Mouse (Mus musculus) lung, adult 18-20 months (tissue): Measurements from ENCODE around the gene Ms4a18.

ENCODE experiments used
- DNase-seq, 2 experiments: peaks; one replicate each; pipeline ENCODE4 v3.0.0; 2022; ENCODE audit warnings: mixed read lengths in 2 of 2

Ms4a18 gene

DNA sequence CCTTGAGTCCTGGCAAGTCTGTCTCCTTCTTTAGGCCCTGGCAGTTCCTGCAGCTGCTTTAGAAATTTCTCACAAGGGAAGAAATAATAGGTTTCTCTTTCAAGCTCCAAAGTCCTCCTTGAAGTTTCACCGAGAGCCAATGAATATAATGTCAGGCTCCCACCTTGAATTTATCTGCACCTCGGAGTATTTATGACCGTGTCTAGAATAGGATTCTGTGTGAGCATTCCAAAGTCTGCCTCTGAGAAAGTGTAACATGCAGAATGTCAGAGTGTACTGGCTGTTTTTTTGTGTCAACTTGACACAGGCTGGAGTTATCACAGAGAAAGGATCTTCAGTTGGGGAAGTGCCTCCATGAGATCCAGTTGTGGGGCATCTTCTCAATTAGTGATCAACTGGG is at the start of gene Ms4a18:
Gene Ms4a18 (minus strand): TSS at position 141 of the 400 bp plus-strand sequence.
- DNase-seq: no peak

DNA sequence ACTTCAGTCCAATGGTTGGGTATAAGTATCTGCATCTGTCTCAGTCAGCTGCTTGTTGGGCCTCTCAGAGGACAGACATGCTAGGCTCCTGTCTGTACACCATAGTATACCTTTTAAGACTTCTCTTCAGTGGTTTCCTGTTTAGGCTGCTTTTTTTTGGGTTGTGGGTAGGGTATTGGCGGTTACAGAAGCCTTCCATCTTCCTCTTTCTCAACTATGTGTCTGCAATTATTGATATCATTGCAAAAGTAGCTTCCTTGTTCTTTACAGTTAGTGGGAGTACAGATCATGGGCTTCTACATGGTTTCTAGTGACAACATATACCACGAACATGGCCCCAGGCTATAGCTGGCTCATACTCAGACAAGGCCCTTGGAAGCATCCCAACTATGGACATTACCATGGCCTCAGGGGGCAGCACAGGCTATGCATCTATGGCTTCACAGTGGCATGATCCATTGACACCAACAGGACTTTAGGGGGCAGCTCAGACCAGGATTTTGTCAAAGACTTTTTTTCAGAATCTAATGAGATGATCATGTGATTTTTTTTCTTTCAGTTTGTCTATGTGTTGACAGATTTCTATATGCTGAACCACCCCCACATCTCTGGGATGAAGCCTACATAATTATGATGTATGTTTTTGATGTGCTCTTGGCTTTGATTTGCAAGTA is 47.5 kb upstream of the Ms4a18 start:
- DNase-seq: peak in 1 of 2 experiments; percentile 30

DNA sequence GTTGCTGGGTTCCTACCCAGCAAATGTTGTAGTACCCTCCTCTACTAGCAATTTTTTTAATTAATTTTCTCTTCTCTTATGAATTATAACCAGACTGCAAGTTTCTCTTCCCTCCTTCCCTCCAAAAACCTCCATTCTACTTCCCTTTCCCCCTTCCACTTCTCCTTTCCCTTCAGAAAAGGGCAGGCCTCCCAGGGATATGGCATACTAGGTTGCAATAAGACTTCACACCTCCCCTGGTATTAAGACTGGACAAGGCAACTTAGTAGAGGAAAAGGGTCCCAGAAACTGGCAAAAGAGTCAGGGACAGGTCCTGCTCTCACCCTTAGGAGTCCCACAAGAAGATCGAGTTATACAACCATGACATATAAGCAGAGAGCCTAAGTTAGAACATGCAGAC is 43.1 kb upstream of the Ms4a18 start:
- DNase-seq: no peak

DNA sequence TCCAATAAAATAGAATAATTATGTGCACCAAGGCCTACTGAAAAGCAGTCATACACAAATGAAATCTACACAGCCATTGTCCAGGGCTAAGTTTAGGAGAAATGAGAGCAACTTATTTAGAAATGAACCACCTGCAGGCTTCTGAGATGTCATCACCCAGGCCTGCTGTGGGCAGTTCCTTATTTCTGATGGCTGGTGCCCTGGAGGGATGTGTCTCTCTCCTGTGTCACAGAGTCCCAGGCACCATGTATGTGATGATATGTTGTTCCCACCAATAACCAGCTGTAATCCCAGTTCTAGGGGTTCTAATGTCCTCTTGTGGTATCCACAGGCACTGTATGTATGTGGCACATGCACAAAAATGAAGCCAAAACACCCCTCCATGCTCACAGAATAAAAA is 42.1 kb upstream of the Ms4a18 start:
- no peak for DNase-seq

DNA sequence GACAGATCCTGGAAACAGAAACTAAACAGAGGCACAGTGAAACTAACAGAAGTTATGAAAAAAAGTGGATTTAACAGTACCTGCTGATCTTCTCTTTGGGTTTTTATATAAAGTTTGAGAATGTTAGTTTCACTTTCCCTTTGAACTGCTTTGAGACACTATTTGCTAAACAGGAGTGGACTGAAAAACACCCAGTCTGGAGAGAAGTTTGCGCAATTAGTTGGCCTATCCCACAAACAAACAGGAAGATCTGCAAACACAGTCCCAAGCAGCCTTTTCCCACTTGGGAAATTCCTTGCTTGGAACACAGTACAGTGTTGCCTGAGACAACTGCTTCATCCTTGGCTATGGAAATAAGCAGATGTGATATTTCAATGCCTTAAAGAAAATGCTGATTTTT is 37.9 kb upstream of the Ms4a18 start:
- peak in 1 of 2 experiments; percentile 60 for DNase-seq

DNA sequence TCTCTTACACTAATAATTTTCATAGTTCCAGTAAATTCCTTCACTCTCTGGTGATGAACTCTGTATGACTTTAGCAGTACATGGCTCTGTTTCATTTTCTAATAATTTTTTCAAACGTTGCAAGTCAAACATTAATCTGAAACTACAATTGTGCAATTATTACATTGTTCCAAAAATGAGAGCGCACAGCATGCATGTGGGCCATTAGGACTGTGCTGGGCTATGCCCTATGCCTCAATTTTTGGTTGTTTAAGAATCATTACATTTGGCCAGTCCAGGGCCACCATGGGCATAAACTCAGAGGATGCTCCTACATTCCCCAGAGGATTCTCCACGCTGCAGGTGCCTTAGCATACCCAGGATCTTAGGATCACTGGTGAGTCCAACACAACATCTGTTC is 35.4 kb upstream of the Ms4a18 start:
- no peak for DNase-seq

DNA sequence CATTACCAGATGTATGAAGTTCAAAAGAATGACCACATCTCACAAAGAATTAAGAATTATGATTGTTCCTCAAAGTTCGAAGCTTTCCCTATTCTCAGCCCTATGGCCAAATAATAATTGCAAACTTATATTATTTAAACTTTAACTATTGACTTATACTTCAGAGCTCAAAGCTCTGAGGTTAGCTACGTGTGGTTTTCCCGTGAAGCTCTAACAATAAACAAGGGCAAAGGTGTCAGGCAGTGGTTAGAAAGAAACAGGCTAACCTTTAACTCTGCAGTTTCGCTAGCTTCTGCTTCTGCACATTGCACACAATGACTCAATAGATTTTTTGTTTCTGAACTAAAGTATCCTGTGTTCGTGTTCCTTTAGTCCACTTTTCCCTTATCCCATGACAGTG is 35.0 kb upstream of the Ms4a18 start:
- peak in 1 of 2 experiments; percentile 33 for DNase-seq

DNA sequence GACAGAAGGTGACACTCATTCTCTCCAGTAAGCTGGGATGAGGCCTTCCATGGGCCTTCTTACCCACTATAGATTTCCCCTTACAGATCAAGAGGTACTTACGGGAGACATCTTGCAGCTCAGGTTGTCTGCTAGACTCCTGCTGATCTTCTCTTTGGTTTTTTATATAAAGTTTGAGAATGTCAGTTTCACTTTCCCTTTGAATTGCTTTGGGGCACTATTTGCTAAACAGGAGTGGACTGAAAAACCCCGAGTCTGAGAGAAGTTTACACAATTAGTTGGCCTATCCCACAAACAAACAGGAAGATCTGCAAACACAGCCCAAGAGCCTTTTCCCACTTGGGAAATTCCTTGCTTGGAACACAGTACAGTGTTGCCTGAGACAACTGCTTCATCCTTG is 32.5 kb upstream of the Ms4a18 start:
- peak in 1 of 2 experiments; percentile 22 for DNase-seq

DNA sequence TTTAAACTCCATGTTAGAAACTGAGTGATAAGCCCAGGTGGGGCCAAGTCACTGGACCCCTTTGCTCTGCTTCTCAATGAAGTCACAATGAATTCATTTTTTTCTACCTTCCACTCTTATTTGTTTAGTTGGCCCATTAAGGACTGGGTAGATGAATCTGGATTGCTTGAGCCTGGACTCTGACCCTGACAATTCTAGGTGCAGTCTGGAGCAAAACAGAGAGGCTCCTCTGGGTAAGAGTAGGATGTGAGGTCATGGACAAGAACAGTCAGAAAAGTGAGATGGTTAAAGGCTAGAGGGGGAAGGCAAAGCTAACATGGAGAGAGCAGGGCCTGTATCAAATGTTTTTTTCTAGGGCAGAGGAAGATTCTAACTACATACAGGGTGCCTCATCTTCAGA is 31.6 kb upstream of the Ms4a18 start:
- DNase-seq: no peak

DNA sequence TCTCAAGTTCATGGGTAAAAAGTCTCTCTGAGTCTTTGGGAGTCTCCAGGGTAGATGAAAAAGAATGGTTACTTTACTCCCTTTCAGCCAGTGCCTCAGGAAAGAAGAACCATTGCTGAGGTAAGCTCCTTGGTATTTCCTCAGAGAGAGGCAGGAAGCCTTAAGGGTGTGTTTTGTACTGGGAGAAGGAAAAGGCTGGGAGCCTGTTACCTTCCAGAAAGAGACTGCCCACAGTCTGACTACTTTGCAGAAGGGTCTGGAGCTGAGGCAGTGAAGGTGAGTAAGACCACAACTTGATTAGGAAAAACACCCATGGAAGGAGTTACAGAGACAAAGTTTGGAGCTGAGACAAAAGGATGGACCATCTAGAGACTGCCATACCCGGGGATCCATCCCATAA is 30.7 kb upstream of the Ms4a18 start:
- DNase-seq: no peak

DNA sequence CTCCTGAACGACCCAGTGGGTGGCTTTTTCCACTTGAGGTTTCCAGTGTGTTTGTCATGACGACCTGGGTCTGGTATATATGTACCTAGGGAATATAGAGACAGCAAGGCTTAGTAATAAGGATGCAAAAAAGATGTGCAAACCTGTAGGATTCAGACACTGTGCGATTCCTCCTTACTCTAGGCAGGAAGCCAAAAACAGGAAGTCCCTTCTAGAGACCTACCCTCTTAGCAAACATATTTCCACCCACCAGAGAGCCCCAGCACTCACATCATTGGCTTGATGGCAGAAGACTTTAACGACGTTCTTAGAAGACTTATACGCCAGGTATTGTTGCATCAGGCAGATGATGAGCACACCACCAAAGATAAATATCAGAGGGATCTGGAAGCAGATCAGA is 30.2 kb upstream of the Ms4a18 start:
- no peak for DNase-seq

DNA sequence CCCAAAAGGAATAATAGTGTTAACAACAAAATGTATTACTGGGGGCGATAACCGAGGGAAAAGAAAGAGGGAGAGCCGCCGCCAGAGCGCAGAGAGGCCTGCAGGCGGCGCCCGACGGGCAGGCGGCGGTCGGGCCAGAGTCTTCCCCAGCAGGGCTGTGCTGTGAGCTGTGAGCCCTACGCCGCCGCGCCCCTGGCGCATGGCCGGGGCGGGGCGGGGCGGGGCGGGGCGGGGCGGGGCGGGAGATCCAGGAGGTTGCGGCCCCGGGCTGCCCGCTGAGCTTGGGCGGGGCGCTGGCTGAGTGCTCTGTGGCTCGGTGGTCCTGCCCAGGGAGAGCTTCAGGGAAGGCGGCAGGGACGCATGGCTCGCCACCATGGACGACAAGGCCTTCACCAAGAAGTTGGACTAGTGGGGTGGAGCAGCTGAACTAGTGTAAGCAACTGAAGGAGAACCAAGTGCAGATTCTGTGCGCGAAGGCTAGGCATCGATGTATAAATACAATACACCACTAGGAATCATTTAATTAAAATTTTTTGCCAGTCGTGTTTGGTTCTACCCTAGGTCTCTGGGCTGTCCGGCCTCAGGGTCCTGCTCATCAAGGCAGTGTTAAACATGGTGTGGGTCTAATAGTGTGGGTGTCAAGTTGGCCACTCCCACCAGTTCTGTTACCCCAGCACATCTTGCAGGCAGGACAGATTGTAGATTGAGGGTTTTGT is 27.3 kb upstream of the Ms4a18 start:
- DNase-seq: peak; percentile 66 to 70

DNA sequence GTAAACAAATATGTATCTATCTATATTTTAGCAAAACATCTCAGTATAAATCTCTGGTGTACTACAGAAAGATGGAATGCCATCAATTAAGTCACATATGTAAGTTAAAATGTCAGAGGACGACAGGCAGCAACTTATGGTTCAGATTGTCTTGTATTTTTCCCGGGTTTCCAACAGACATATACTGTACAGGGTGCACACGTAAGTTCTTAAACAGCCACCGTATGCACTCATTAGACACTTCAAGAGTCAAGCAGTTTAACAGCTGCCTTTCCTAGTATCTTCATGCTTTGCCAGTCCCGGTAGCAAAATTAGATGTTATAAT is 26.8 kb upstream of the Ms4a18 start:
- DNase-seq: no peak

DNA sequence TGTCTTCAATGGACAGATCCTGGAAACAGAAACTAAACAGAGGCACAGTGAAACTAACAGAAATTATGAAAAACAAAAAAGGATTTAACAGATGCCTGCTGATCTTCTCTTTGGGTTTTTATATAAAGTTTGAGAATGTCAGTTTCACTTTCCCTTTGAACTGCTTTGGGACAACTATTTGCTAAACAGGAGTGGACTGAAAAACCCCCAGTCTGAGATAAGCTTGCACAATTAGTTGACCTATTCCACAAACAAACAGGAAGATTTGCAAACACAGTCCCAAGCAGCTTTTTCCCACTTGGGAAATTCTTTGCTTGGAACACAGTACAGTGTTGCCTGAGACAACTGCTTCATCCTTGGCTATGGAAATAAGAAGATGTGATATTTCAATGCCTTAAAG is 19.7 kb upstream of the Ms4a18 start:
- no peak for DNase-seq

DNA sequence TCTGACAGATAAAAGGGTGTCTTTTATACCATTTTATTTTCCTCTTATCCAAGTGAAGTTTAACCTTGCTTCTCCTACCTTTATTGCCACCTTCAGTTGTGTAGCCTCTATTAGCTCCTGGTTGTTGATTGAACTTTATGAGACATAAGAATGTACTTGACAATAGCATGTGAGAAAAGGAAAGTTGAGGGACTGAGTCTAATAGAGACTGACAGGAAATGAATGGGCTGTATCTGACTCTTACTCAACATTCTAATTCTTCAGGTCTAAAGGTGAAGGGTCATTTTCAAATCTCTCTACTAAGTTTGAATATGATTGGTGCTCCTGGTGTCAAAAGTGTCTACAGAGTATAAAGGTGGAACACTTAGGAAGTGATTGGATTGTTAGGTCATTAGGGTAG is 4.6 kb upstream of the Ms4a18 start:
- no peak for DNase-seq

DNA sequence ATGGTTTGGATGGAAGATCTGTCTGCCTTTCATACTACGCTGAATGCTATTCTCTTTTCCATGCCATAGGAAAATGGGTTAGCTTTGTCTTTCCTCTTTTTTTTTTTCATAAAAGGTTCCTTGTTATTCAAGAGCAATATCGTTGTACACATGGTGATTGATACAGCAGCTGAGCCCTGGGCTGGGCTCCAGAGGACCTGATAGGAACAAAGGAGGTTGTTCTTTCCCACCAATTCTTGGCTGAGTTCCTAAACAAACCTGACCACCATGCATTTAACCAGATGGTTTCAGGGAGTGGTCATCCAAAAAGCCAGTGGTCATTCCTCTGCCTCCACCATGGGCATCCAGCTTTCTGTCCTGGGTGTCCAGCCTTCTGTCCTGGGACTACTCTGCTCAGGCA is 580 bp downstream of the Ms4a18 start:
- DNase-seq: no peak

DNA sequence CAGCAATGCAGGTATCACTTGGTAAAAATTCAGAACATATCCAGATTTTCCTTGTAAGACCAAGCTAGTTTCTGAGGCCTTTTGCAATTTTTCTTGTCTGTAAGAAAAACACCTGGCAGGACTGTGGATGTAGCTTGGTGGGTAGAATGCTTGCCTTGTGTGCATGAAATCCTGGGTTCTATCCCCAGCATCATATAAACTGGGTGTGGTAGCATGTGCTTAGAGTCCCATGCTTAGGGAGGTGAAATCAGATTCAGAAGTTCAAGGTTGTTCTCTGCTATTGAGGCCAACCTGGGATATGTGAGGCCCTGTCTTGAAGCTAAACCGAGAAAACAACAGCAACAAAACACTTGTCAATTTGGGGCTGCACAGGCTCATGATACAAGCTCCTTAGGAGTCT is 1.8 kb downstream of the Ms4a18 start:
- DNase-seq: no peak

DNA sequence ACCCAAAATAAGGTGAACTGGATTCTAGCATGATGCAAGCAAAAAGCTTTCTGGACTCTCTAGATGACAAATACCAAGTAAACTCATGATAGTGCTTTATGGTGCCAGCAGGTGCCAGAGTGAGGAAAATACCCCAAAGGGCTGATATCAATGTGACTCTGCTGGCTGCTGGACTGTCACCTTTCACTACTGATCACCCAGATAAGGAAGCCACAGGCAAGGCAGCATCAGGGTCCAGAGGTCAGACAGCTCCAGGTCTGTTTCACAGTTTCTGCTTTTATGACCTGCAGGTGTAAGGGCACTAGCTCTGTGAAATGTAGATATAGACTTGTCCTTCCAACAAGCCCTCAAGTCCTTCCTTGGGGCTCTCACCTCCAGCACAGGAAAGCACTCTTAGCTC is 2.4 kb downstream of the Ms4a18 start:
- DNase-seq: no peak

DNA sequence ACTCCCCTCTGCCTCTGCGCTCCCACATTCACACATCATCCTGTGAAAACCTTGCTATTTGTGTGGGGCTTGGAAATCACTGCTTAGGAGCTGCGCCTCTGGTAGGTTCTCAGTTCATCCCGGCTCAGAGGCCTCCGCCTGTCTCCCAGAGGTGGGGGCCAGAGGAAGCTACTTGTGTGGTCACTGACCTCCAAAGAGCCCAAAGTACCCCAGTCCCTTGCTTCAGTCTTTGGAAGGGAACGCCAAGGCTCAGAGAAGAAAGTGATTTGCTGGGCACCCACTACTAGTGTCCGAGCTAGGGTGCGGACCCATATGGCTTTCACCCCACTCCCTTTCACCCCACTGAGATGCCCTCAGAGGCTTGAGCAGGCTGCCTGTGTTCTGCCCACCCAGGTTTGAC is 24.7 kb downstream of the Ms4a18 start, which contains the start of gene Ms4a15:
Gene Ms4a15 (minus strand): TSS at position 101 of the 400 bp plus-strand sequence.
- no peak for DNase-seq

DNA sequence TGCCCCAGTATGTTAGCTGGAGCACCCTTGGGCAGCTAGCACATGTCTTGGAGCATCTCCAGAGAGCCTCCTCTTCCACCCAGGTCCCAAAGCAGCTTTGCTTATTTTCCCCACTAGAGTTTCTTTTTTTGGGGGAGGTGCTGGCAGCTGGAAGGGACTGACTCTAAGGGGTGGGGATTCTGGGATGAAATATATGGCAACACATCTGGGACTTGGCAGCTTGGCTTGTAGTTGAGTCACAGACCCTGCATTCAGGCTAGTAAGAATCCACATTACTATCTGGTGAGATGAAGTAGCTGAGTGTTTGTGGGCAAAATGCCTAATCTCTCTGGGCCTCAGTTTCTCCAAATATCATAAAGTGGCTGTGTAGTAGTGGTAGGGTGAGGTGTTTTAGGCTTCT is 25.9 kb downstream of the Ms4a18 start:
- DNase-seq: no peak

DNA sequence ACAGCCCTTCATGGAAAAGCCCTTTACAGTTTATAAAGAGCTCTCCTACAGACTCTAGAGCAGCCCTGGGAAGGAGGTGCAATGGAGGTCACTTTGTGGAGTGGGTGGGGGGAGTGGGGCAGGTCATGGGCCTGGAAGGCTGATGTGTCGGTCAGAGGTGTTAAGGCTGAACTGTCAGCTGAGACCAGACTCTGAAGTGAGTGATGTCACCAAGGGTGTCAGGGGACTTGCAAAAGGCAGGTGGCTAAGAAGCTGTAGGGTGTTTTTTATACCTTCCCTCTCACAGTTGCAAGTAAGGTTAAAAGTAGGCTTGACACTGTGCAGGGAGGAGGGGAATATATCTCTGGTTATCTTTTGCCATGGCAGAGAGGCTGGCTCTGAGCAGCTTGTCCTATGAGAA is 27.1 kb downstream of the Ms4a18 start:
- no peak for DNase-seq

DNA sequence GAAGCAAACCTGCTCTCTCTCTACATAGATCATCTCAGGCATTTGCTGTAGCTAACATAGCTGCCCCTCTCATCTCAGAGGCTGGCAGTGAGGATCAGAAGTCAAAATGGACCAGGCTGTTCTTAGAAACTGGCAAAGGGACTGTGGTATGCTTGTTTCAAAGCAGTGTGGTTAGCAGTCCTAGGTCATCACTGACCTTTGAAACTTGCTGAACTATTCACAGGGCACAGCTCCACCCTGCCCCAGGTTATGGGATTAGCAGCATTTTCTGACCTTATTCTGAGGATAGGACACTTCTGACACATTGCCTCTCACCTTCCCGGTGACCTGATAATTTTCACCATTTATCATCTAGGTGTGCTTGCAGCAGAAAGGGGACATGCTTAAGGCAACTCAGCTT is 29.3 kb downstream of the Ms4a18 start:
- no peak for DNase-seq

DNA sequence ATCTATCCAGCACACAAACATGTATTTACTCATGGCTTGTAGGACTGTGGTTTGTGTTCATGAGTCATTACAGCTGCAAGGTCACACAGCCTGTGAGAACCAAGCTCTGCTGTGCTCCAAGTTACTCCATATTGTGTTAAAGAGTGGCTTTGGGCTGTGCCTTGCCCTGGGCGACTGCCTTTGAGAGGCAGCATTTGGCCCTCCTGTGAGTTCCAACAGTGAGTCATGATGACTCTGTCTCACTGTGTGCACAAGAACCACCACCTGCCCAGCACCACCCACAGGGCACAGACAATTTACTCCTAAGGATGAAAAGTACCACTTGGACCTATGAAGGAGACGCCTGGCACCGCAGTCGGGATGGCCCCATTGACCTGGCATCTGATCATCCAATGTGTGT is 31.9 kb downstream of the Ms4a18 start:
- DNase-seq: no peak

DNA sequence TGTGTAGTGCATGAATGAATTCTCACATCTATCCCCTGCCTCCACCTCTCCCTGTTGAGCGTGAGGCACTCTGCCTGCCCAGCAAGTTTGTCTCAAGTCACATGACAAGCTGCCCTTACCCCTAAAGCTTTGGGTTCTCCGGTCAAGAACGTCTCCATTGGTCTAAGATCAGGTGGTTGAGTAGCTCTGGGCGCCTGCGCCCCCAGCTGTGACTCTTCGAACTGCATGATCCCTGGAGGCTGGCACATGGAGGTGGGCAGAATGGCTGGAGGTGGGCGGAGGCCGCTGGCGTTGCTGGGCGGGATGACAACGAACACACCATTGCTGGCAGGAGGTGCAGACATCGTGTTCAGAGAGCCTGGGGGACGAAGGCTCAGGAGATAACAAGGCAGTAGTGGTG is 33.3 kb downstream of the Ms4a18 start:
- DNase-seq: no peak

DNA sequence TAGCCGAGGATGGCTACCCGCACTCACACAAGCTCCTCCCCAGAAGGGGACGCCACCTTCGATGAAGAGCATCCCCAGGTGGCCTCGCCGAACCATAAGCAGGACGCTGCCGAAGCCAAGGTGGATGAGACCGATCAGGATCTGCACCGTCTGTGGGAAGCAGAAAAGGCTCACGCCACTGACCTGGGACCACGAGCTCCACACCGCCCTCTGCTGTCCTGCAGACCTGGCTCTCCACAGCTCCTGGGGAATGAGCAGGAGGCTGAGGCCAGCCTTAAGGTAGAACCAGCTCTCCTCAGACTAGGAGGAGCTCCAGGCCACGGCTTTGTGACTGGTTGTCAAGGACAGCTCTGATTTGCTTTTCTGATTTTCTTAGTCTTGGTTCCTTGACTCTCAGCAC is 34.7 kb downstream of the Ms4a18 start:
- peak; percentile 30 to 49 for DNase-seq
